Mouse (Mus musculus) kidney, adult 2 months (tissue): ENCODE results near the gene C1s1.

Experiments used
- CTCF ChIP-seq: fragments of 200-500 bp; conservative IDR thresholded peaks from 2 replicates; pipeline ENCODE4 v1.5.1; 2011; ENCODE audit warnings: low read depth, mild to moderate bottlenecking, control low read depth, low read length, moderate library complexity, mixed read lengths; ENCODE audit not compliant: insufficient read depth, insufficient read length
- POLR2A ChIP-seq: fragments of 200-500 bp; IDR thresholded peaks from one replicate; pipeline ENCODE4 v1.6.1; 2011; ENCODE audit warnings: low read depth, low read length, control low read depth

DNA sequence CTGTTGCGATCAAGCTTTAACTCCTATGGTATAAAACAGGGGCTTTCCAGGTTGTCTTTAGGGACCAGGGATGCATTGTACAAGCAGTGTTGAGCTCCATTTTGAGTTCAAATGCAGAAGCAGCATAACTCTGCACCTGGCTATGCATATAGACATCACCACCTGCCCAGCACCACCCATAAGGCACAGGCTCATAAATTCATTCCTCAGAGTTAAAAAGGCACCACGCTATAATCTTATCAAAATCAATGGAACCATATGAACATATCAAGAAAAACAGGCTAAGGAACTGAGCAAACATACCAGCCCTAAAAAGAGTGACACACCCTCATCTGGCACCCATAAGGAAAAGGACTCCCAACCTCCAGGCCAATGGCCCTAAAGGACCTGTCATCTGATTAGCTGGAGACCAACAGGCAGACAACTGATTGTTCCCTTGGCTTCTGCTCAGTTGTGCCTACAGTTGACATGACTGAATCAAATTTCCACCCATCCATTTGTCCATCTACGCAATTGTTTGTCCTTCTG, 6.9 kb upstream of the C1s1 start:
- TF ChIP-seq POLR2A (no peak), CTCF (no peak)
